Mouse (Mus musculus) liver, embryonic 14.5 days (tissue): ENCODE data around the gene Kank1. TPM values are rescaled to one million over a fixed set of nuclear protein-coding genes. Genes with fewer than 3 reads are reported as not detected.

ENCODE experiments used
- ATAC-seq: fragments of 200-750 bp; cut with Nextera tagmentation; 2 replicates; pipeline ENCODE4 v1.8.0; 2017; ENCODE audit warnings: moderate number of reproducible peaks, mild to moderate bottlenecking, moderate library complexity; ENCODE audit not compliant: insufficient read depth
- DNase-seq, 3 experiments: peaks; one replicate each; pipeline ENCODE4 v3.0.0-alpha.2; 2012 to 2013; ENCODE audit warnings: low read depth in 3 of 3, low spot score in 3 of 3
- H3K27ac ChIP-seq: fragments of 300-500 bp; sonication (generic); 2 replicates; pipeline ENCODE4 v1.5.1; 2014; ENCODE audit warnings: moderate library complexity, mild to moderate bottlenecking, control low read depth, inconsistent platforms
- H3K27me3 ChIP-seq: fragments of 300-500 bp; sonication (generic); 2 replicates; pipeline ENCODE4 v1.6.1; 2014; ENCODE audit warnings: mild to moderate bottlenecking, low read length, moderate library complexity; ENCODE audit not compliant: control insufficient read depth, insufficient read depth
- H3K36me3 ChIP-seq: fragments of 300-500 bp; sonication (generic); replicated peaks from 2 replicates; pipeline ENCODE4 v1.6.1; 2014; ENCODE audit warnings: low read depth; ENCODE audit not compliant: control insufficient read depth, insufficient read depth
- H3K4me1 ChIP-seq, 2 experiments: fragments of 200-500 bp in 1 of 2; fragments of 300-500 bp in 1 of 2; sonication (generic) in 1 of 2; replicated peaks; 2 replicates each; pipeline ENCODE4 v1.6.1; 2012 to 2014; ENCODE audit warnings: antibody characterized with exemption in 1 of 2, inconsistent platforms in 1 of 2, low read length in 1 of 2; ENCODE audit not compliant: control insufficient read depth in 2 of 2, insufficient read depth in 2 of 2
- H3K4me2 ChIP-seq: fragments of 300-500 bp; sonication (generic); 2 replicates; pipeline ENCODE4 v1.6.1; 2014; ENCODE audit warnings: low read depth, mild to moderate bottlenecking, control low read depth, moderate library complexity
- H3K4me3 ChIP-seq, 2 experiments: fragments of 200-500 bp in 1 of 2; fragments of 300-500 bp in 1 of 2; sonication (generic) in 1 of 2; 2 replicates each; pipeline ENCODE4 v1.5.1; 2012 to 2014; ENCODE audit warnings: low read depth in 2 of 2, low read length in 2 of 2, mild to moderate bottlenecking in 2 of 2, control low read depth in 1 of 2, inconsistent platforms in 1 of 2, moderate library complexity in 1 of 2; ENCODE audit not compliant: insufficient read depth in 1 of 2
- H3K9ac ChIP-seq: fragments of 300-500 bp; sonication (generic); replicated peaks from 2 replicates; pipeline ENCODE4 v1.6.1; 2014; ENCODE audit warnings: mild to moderate bottlenecking, control low read depth, moderate library complexity
- H3K9me3 ChIP-seq: fragments of 300-500 bp; sonication (generic); 2 replicates; pipeline ENCODE4 v1.6.1; 2016; ENCODE audit warnings: low read length, mixed read lengths; ENCODE audit not compliant: control insufficient read depth
- CTCF ChIP-seq: IDR thresholded peaks from 2 replicates; pipeline ENCODE4 v1.5.1; 2016; ENCODE audit warnings: antibody characterized with exemption, low read depth, control low read depth
- EP300 ChIP-seq: IDR thresholded peaks from 2 replicates; pipeline ENCODE4 v1.6.1; 2016; ENCODE audit warnings: antibody characterized with exemption, low read depth
- WGBS: fragments of 180-500 bp; shearing (Covaris S2); extraction: QIAGEN DNeasy Blood & Tissue Kit; methylation state at CpG from one replicate; pipeline ENCODE4 v1.1.7; 2014; ENCODE audit not compliant: insufficient replicate concordance; 5-methylcytosine and 5-hydroxymethylcytosine counted together
- polyA plus RNA-seq, 2 experiments: library from polyadenylated mRNA; depleted of rRNA in 1 of 2; stranded (reverse) in 1 of 2; unstranded in 1 of 2; fragments of >200 nt; fragmentation: Nextera tagmentation in 1 of 2; extraction: Ambion mirVana in 1 of 2; gene quantifications; 2 replicates each; pipeline versions ENCODE4 v1.2.1 to v1.2.3; 2012 to 2014

The Kank1 gene
- polyA plus RNA-seq (2012; rRNA removed) (2.8 and 3.5 TPM in 2 replicates), polyA plus RNA-seq (2014; fragmentation: Nextera tagmentation; extraction: Ambion mirVana) (3.2 and 3.8 TPM in 2 replicates)

DNA sequence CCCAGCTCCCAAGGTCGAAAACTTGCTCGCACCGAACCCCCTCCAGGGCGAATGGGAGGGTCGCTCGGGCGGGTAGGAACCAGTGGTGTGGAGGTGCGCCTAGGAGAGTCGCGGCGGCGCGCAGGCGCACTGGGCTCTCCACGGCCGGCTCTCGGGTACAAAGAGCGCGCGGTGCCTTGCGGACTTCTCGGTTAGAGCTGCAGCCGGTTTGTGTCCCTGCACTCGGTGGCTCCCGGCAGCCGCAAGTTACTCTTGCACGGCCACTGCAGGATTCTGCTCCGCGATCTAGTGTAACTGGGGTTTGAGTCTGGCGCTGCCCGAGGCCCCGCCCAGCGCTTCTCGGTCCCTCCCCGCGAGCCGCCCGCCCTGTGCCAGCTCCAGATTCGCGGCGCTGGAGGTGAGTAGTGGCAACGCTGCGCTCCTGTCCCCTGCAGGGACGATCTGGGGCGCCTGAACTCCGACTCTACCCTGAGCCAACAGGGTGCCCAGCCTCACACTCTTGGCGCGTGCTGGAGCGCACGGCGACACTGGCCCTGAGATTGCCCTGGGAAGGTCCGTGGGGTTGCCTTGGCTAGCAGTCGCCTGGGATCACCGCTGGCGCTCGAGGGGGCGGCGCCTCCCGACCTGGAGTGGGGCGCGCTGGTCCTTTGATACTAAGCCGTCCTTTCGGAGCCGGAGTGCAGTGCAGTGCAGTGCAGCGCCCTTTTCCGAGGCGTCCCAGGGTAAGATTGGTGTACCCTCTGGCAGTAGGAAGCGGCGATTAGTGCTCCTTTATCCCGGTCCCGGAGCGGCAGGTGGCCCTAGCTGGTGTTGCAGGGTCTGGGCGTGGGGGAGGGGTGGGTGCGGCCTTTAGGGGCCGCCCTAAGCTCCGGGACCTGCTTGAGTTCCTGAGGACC lies at the start of gene Kank1:
Gene Kank1, plus strand, starts transcription at position 380 of the 896 bp plus-strand sequence.
- H3K9ac ChIP-seq, result no peak within 1 kb of the TSS
- H3K27ac ChIP-seq, result no peak within 1 kb of the TSS
- ATAC-seq (peak; percentile 50), DNase-seq (peak in 1 of 3 experiments; percentile 1)
- under 1% methylated on average over 76 of the region's 76 CpGs for WGBS
- TF ChIP-seq CTCF, result no peak
- TF ChIP-seq EP300, result no peak
- peak within 1 kb of the TSS; percentile 51 to 65 for H3K4me3 ChIP-seq
- no peaks in the 10 kb centered on the region for H3K4me1 ChIP-seq
- peaks cover 33% of the 10 kb centered on the region for H3K27me3 ChIP-seq
- peak within 1 kb of the TSS; percentile 63 for H3K4me2 ChIP-seq
- H3K9me3 ChIP-seq, result no peaks in the 10 kb centered on the region
- no peaks in the 10 kb centered on the region for H3K36me3 ChIP-seq

DNA sequence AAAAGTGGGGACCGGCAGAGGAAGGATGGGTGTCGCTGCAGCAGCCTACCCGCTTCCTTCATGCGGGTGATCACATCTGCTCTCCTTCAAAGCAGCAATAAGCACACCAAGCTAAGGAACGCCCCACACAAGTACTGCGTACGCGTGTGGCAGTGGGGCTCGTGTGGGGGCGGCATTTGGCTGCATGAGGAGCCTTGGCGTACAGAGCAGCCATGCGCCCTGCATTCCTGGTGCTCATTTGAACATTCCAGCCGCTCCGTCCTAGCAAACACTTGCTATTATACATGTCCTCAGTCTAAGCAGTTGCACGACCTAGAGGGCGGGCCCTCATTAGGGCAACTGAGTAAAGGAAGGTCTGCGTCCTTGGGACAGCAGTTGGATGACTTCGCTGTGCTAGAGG lies 49.1 kb upstream of the Kank1 start:
- no peaks in the 10 kb centered on the region for H3K9me3 ChIP-seq
- H3K27ac ChIP-seq, result no peak overlapping the region
- no peaks in the 10 kb centered on the region for H3K27me3 ChIP-seq
- 76% methylated on average over 18 of the region's 18 CpGs for WGBS
- H3K9ac ChIP-seq, result no peak overlapping the region
- no peak overlapping the region for H3K4me2 ChIP-seq
- ATAC-seq (no peak), DNase-seq (no peak)
- H3K4me1 ChIP-seq, result no peaks in the 10 kb centered on the region
- TF ChIP-seq CTCF (no peak), EP300 (no peak)
- H3K4me3 ChIP-seq, result no peak overlapping the region
- no peaks in the 10 kb centered on the region for H3K36me3 ChIP-seq

DNA sequence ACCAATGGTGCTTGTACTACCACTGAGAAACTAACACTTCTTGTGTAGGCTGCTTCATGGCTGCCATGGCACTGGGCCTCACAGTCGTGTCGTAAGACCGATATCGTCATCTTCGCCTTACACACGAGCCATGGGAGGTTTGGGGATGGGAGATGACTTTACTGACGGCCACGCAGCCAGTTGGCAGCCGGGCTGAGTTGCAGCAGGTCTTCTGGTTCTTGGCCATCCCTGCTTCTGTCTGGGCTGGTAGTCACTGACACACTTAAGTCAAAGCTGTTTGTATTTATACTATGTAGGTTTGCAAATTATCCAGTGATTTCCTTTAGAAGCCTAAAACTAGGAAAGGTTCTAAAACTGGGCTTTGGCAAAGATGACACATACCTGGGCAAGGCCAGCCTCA lies 43.0 kb upstream of the Kank1 start:
- no peak overlapping the region for H3K4me2 ChIP-seq
- H3K4me1 ChIP-seq, result no peaks in the 10 kb centered on the region
- TF ChIP-seq CTCF (no peak), EP300 (no peak)
- H3K27me3 ChIP-seq, result no peaks in the 10 kb centered on the region
- H3K9me3 ChIP-seq, result no peaks in the 10 kb centered on the region
- H3K27ac ChIP-seq, result no peak overlapping the region
- H3K9ac ChIP-seq, result no peak overlapping the region
- no peaks in the 10 kb centered on the region for H3K36me3 ChIP-seq
- no peak for DNase-seq
- no peak overlapping the region for H3K4me3 ChIP-seq
- ATAC-seq, result no peak
- 78% methylated on average over 9 of the region's 9 CpGs for WGBS

- 75% methylated on average over 13 of the region's 13 CpGs for WGBS
- Histone ChIP-seq H3K9ac (no peak overlapping the region), H3K27ac (no peak overlapping the region), H3K4me1 (no peaks in the 10 kb centered on the region), H3K9me3 (no peaks in the 10 kb centered on the region), H3K36me3 (no peaks in the 10 kb centered on the region), H3K4me3 (no peak overlapping the region), H3K27me3 (no peaks in the 10 kb centered on the region), H3K4me2 (no peak overlapping the region)
- ATAC-seq (no peak), DNase-seq (no peak)
- TF ChIP-seq EP300, result no peak
- TF ChIP-seq CTCF, result no peak
These were observed 36.5 kb upstream of the Kank1 start for GRCm38 (mm10) chr19:25200081-25200860.

- Histone ChIP-seq H3K27ac (no peak overlapping the region), H3K9me3 (no peaks in the 10 kb centered on the region), H3K36me3 (no peaks in the 10 kb centered on the region), H3K4me1 (peaks cover 0 to 2% of the 10 kb centered on the region in 2 experiments; a peak in 1 of 4 replicates), H3K27me3 (peaks cover 2% of the 10 kb centered on the region), H3K4me3 (no peak overlapping the region), H3K4me2 (no peak overlapping the region), H3K9ac (no peak overlapping the region)
- no peak for TF ChIP-seq CTCF
- TF ChIP-seq EP300, result no peak
- DNase-seq (no peak), ATAC-seq (no peak)
- WGBS, result 77% methylated on average over 12 of the region's 12 CpGs
These were observed 33.7 kb upstream of the Kank1 start for GRCm38 (mm10) chr19:25203077-25203476.
